Mouse (Mus musculus): ENCODE results near the gene Naa60.

Naa60 gene

GRCm38 (mm10) chr16:3891621-3892295, 19.6 kb downstream of the Naa60 start:
- peak; percentile 47 for DNase-seq

GRCm38 (mm10) chr16:3893739-3894138, 21.6 kb downstream of the Naa60 start:
- DNase-seq = no peak

- DNase-seq = no peak
These were observed 23.1 kb downstream of the Naa60 start for GRCm38 (mm10) chr16:3895173-3895792.

GRCm38 (mm10) chr16:3896046-3896445, 23.9 kb downstream of the Naa60 start:
- no peak for DNase-seq

GRCm38 (mm10) chr16:3896553-3896952, 24.4 kb downstream of the Naa60 start:
- no peak for DNase-seq

- no peak for DNase-seq
These were observed 35.3 kb downstream of the Naa60 start for GRCm38 (mm10) chr16:3907471-3907870.

- DNase-seq = peak; percentile 95
These were observed 36.4 kb downstream of the Naa60 start, which contains the start of the genes 1700037C18Rik and Cluap1 for GRCm38 (mm10) chr16:3908537-3909111. Gene 1700037C18Rik, minus strand, starts transcription at chr16:3908689. Gene Cluap1, plus strand, starts transcription at chr16:3908801.

GRCm38 (mm10) chr16:3909118-3909517, 36.9 kb downstream of the Naa60 start:
- no peak for DNase-seq

- no peak for DNase-seq
These were observed 48.6 kb downstream of the Naa60 start for GRCm38 (mm10) chr16:3920756-3921155.

GRCm38 (mm10) chr16:3923515-3923914, 51.3 kb downstream of the Naa60 start:
- no peak for DNase-seq

GRCm38 (mm10) chr16:3923966-3924365, 51.8 kb downstream of the Naa60 start:
- DNase-seq = no peak

- DNase-seq = no peak
These were observed 56.4 kb downstream of the Naa60 start for GRCm38 (mm10) chr16:3928582-3928981.

GRCm38 (mm10) chr16:3929151-3929550, 57.0 kb downstream of the Naa60 start:
- peak; percentile 77 for DNase-seq

GRCm38 (mm10) chr16:3933536-3933935, 61.4 kb downstream of the Naa60 start:
- no peak for DNase-seq

GRCm38 (mm10) chr16:3934091-3934490, 61.9 kb downstream of the Naa60 start:
- DNase-seq = no peak

- no peak for DNase-seq
These were observed 62.5 kb downstream of the Naa60 start for GRCm38 (mm10) chr16:3934701-3935100.

- no peak for DNase-seq
These were observed 79.0 kb downstream of the Naa60 start for GRCm38 (mm10) chr16:3951141-3951540.

Data from layer of hippocampus, adult 9-11 months (tissue).